Mouse (Mus musculus): ENCODE data around the gene Wbp1. TPM values are rescaled to one million over a fixed set of nuclear protein-coding genes. Genes with fewer than 3 reads are reported as not detected.

Wbp1 gene
- total and polyA plus RNA-seq, 2 experiments from 2014 or later: 101 to 209 TPM

GRCm38 (mm10) chr6:83078324-83078858, 43.0 kb downstream of the Wbp1 start:
- no peaks in the 10 kb centered on the region for H3K4me1 ChIP-seq (ENCODE audit: insufficient read depth, low read length)
- H3K9ac ChIP-seq (replicated peaks; ENCODE audit: low read length): peak overlapping the region; percentile 59
- H3K27ac ChIP-seq: peak overlapping the region; percentile 95
- H3K9me3 ChIP-seq (ENCODE audit: low read length): no peaks in the 10 kb centered on the region
- peaks cover 24% of the 10 kb centered on the region for H3K27me3 ChIP-seq (ENCODE audit: insufficient read depth, low read length)
- H3K4me3 ChIP-seq (ENCODE audit: low read length): peak overlapping the region; percentile 66
- ATAC-seq (peak; percentile 94), DNase-seq (ENCODE audit: low spot score) (peak; percentile 99)
- peak overlapping the region; percentile 86 for H3K4me2 ChIP-seq (ENCODE audit: low read depth, low read length)
- 0 out of 2 replicates have a peak, but pooled peaks cover 4% of the 10 kb centered on the region for H3K36me3 ChIP-seq (ENCODE audit: insufficient read depth, low read length)
- under 1% methylated on average over 46 of the region's 46 CpGs for WGBS
- peak; percentile 62 for TF ChIP-seq CTCF (IDR thresholded peaks at IDR 0.05; ENCODE audit: low read depth)

- ATAC-seq: peak; percentile 68
- 0 out of 2 replicates have a peak, but pooled peaks cover 4% of the 10 kb centered on the region for H3K36me3 ChIP-seq (ENCODE audit: insufficient read depth, low read length)
- peak; percentile 28 for DNase-seq (ENCODE audit: low spot score)
- H3K4me3 ChIP-seq (ENCODE audit: low read length): peak within 1 kb of the TSS; percentile 66
- H3K27ac ChIP-seq: peak within 1 kb of the TSS; percentile 95
- no peak for TF ChIP-seq CTCF (IDR thresholded peaks at IDR 0.05; ENCODE audit: low read depth)
- H3K27me3 ChIP-seq (ENCODE audit: insufficient read depth, low read length): peaks cover 26% of the 10 kb centered on the region
- H3K9me3 ChIP-seq (ENCODE audit: low read length): no peaks in the 10 kb centered on the region
- peak within 1 kb of the TSS; percentile 59 for H3K9ac ChIP-seq (replicated peaks; ENCODE audit: low read length)
- WGBS: under 1% methylated on average over 54 of the region's 54 CpGs
- H3K4me2 ChIP-seq (ENCODE audit: low read depth, low read length): peak within 1 kb of the TSS; percentile 86
- H3K4me1 ChIP-seq (ENCODE audit: insufficient read depth, low read length): no peaks in the 10 kb centered on the region
These were observed 43.6 kb downstream of the Wbp1 start, which contains the start of gene Pcgf1 for GRCm38 (mm10) chr6:83077630-83078323. Gene Pcgf1 (plus strand): TSS chr6:83077869.

DNA sequence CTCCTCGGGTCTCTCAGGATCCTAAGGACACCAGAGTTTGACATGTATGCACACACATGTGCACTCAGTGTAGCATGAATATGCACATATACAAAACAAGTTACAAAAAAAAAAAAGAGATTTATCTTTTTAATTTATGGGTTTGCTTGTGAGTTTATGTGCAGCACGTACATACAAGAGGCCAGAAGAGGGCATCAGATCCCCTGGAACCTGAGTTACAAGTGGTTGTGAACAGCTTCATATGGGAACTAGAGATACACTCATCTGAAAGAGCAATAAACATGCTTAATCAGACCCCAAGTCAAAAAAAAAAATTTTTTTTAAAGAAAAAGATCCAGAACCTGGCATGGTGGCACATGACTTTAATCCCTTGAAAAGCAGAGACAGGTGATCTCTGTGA, 46.4 kb downstream of the Wbp1 start:
- no peak overlapping the region for H3K4me3 ChIP-seq (ENCODE audit: low read length)
- 9% methylated on average over 2 of the region's 2 CpGs for WGBS
- peak; percentile 35 for TF ChIP-seq CTCF (IDR thresholded peaks at IDR 0.05; ENCODE audit: low read depth)
- H3K36me3 ChIP-seq (ENCODE audit: insufficient read depth, low read length): no peaks in the 10 kb centered on the region
- no peaks in the 10 kb centered on the region for H3K9me3 ChIP-seq (ENCODE audit: low read length)
- no peak for DNase-seq (ENCODE audit: low spot score)
- no peak overlapping the region for H3K9ac ChIP-seq (replicated peaks; ENCODE audit: low read length)
- no peaks in the 10 kb centered on the region for H3K4me1 ChIP-seq (ENCODE audit: insufficient read depth, low read length)
- no peak overlapping the region for H3K4me2 ChIP-seq (ENCODE audit: low read depth, low read length)
- peaks cover 54% of the 10 kb centered on the region for H3K27me3 ChIP-seq (ENCODE audit: insufficient read depth, low read length)
- ATAC-seq: no peak
- no peak overlapping the region for H3K27ac ChIP-seq

GRCm38 (mm10) chr6:83071220-83071619, 50.1 kb downstream of the Wbp1 start:
- Histone ChIP-seq H3K9ac (replicated peaks; ENCODE audit: low read length) (no peak overlapping the region), H3K4me1 (ENCODE audit: insufficient read depth, low read length) (no peaks in the 10 kb centered on the region), H3K4me2 (ENCODE audit: low read depth, low read length) (no peak overlapping the region), H3K9me3 (ENCODE audit: low read length) (no peaks in the 10 kb centered on the region), H3K27ac (no peak overlapping the region), H3K4me3 (ENCODE audit: low read length) (no peak overlapping the region), H3K27me3 (ENCODE audit: insufficient read depth, low read length) (peaks cover 85% of the 10 kb centered on the region), H3K36me3 (ENCODE audit: insufficient read depth, low read length) (no peaks in the 10 kb centered on the region)
- DNase-seq (ENCODE audit: low spot score) (no peak), ATAC-seq (peak; percentile 27; the same call in 1 of the 2 replicates)
- WGBS: under 1% methylated on average over 19 of the region's 24 CpGs
- TF ChIP-seq CTCF (IDR thresholded peaks at IDR 0.05; ENCODE audit: low read depth): no peak

DNA sequence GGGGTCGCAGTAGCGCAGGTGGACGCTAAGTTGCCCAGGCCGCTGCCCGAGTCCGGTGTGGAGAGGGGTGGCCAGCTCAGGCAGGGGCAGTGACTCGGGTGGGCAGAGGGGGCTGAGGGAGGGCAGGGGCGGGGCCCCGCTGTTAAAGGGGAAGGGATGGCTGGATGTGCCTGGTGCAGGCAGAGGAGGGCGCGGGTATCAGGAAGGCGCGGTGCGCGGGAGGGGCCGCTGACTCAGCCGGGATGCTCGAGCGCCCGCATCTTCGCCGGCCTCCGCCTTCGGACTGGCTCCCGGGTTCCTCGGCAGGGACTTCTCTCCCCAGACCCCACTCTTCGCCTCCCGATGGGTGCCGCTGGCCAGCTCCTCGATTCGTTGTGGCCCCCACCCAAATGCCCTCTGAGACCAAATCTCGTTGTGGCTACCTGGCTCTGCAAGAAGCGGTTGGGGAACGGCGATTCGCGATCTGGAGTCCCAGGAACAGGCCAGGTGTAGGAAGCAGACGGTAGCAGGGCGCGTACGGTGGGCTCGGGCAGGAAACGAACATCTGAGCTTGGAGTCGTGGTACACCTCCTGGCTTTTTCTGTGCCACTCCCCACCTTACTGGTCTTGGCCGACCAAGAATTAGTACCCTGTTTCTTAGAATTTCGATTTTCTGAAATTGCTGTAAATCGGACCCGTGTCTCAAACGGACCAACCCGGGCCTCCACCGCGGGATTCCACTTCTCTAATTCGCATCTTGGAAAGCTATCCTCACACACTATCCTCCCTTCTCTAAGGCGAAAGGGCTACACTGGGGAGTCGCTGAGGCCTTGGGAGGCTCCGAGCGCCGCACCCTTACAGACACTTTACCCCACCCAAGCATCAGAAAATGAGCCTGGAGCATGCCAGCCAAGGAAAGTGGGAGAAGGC, 50.8 kb downstream of the Wbp1 start:
- H3K4me1 ChIP-seq (ENCODE audit: insufficient read depth, low read length): no peaks in the 10 kb centered on the region
- H3K9ac ChIP-seq (replicated peaks; ENCODE audit: low read length): no peak overlapping the region
- no peaks in the 10 kb centered on the region for H3K9me3 ChIP-seq (ENCODE audit: low read length)
- ATAC-seq: no peak
- no peak for DNase-seq (ENCODE audit: low spot score)
- no peak overlapping the region for H3K27ac ChIP-seq
- no peak for TF ChIP-seq CTCF (IDR thresholded peaks at IDR 0.05; ENCODE audit: low read depth)
- WGBS: 2% methylated on average over 56 of the region's 58 CpGs
- H3K4me3 ChIP-seq (ENCODE audit: low read length): peak overlapping the region; percentile 1; the same call in 1 of the 2 replicates
- H3K27me3 ChIP-seq (ENCODE audit: insufficient read depth, low read length): peaks cover 89% of the 10 kb centered on the region
- no peaks in the 10 kb centered on the region for H3K36me3 ChIP-seq (ENCODE audit: insufficient read depth, low read length)
- H3K4me2 ChIP-seq (ENCODE audit: low read depth, low read length): no peak overlapping the region; the same call in 1 of the 2 replicates

DNA sequence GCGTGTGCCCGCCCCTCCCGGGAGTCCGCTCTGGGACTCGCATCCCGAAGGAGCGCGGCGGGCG, 51.3 kb downstream of the Wbp1 start, which contains the start of gene Tlx2:
Gene Tlx2, minus strand, starts transcription at position 47 of the 64 bp plus-strand sequence.
- no peak for TF ChIP-seq CTCF (IDR thresholded peaks at IDR 0.05; ENCODE audit: low read depth)
- no peak within 1 kb of the TSS; the same call in 1 of the 2 replicates for H3K4me2 ChIP-seq (ENCODE audit: low read depth, low read length)
- WGBS: 0% methylated on average over 9 of the region's 10 CpGs
- H3K27me3 ChIP-seq (ENCODE audit: insufficient read depth, low read length): peaks cover 89% of the 10 kb centered on the region
- H3K4me3 ChIP-seq (ENCODE audit: low read length): peak within 1 kb of the TSS; percentile 23
- no peak within 1 kb of the TSS for H3K9ac ChIP-seq (replicated peaks; ENCODE audit: low read length)
- no peaks in the 10 kb centered on the region for H3K36me3 ChIP-seq (ENCODE audit: insufficient read depth, low read length)
- DNase-seq (ENCODE audit: low spot score): no peak
- no peaks in the 10 kb centered on the region for H3K9me3 ChIP-seq (ENCODE audit: low read length)
- H3K27ac ChIP-seq: no peak within 1 kb of the TSS
- no peaks in the 10 kb centered on the region for H3K4me1 ChIP-seq (ENCODE audit: insufficient read depth, low read length)
- no peak for ATAC-seq

Data from hindbrain, postnatal 0 days (tissue).